Mouse (Mus musculus): Measurements from ENCODE around the gene Ifitm3.

- TF ChIP-seq CTCF (IDR thresholded peaks at IDR 0.05; ENCODE audit: low read depth, low read length) (no peak), POLR2A (IDR thresholded peaks at IDR 0.05; ENCODE audit: borderline replicate concordance, low read depth, low read length) (no peak)
These were observed 45.2 kb upstream of the Ifitm3 start for GRCm38 (mm10) chr7:141055785-141056184.
